Mouse (Mus musculus) liver, embryonic 16.5 days (tissue): ENCODE results near the gene Slit2. TPM values are rescaled to one million over a fixed set of nuclear protein-coding genes. Genes with fewer than 3 reads are reported as not detected.

Experiments used
- ATAC-seq: fragments of 200-750 bp; cut with Nextera tagmentation; 2 replicates; pipeline ENCODE4 v1.8.0; 2017; ENCODE audit warnings: low read depth, mild to moderate bottlenecking, moderate number of reproducible peaks, moderate library complexity
- H3K27ac ChIP-seq: fragments of 300-500 bp; sonication (generic); 2 replicates; pipeline ENCODE4 v1.5.1; 2014; ENCODE audit warnings: mild to moderate bottlenecking, low read length
- H3K27me3 ChIP-seq: fragments of 300-500 bp; sonication (generic); 2 replicates; pipeline ENCODE4 v1.6.1; 2014; ENCODE audit warnings: low read depth, low read length, mixed read lengths; ENCODE audit not compliant: control insufficient read depth, insufficient read depth
- H3K36me3 ChIP-seq: fragments of 300-500 bp; sonication (generic); 2 replicates; pipeline ENCODE4 v1.6.1; 2014; ENCODE audit warnings: mild to moderate bottlenecking; ENCODE audit not compliant: control insufficient read depth, insufficient read depth
- H3K4me1 ChIP-seq: fragments of 300-500 bp; sonication (generic); 2 replicates; pipeline ENCODE4 v1.6.1; 2014; ENCODE audit warnings: low read depth, low read length, mixed read lengths; ENCODE audit not compliant: control insufficient read depth
- H3K4me2 ChIP-seq: fragments of 300-500 bp; sonication (generic); 2 replicates; pipeline ENCODE4 v1.6.1; 2014; ENCODE audit warnings: low read depth, low read length, mixed read lengths
- H3K4me3 ChIP-seq: fragments of 300-500 bp; sonication (generic); 2 replicates; pipeline ENCODE4 v1.5.1; 2014; ENCODE audit warnings: low read depth, mild to moderate bottlenecking, low read length
- H3K9ac ChIP-seq: fragments of 300-500 bp; sonication (generic); 2 replicates; pipeline ENCODE4 v1.6.1; 2014; ENCODE audit warnings: low read depth, low read length
- H3K9me3 ChIP-seq: fragments of 300-500 bp; sonication (generic); replicated peaks from 2 replicates; pipeline ENCODE4 v1.6.1; 2016; ENCODE audit warnings: low read length; ENCODE audit not compliant: control insufficient read depth
- WGBS: fragments of 180-500 bp; shearing (Covaris S2); extraction: QIAGEN DNeasy Blood & Tissue Kit; methylation state at CpG from one replicate; pipeline ENCODE4 v1.1.7; 2014; ENCODE audit not compliant: insufficient replicate concordance; 5-methylcytosine and 5-hydroxymethylcytosine counted together
- polyA plus RNA-seq: library from polyadenylated mRNA; unstranded; fragments of >200 nt; fragmentation: Nextera tagmentation; extraction: Ambion mirVana; gene quantifications from 2 replicates; pipeline ENCODE4 v1.2.1, GENCODE M21; 2015

Gene Slit2
- polyA plus RNA-seq, 1 experiment from 2014 or later, result 0.47 TPM

- Histone ChIP-seq H3K9ac (no peak overlapping the region), H3K4me1 (no peaks in the 10 kb centered on the region), H3K27me3 (no peaks in the 10 kb centered on the region), H3K4me3 (no peak overlapping the region), H3K4me2 (no peak overlapping the region), H3K36me3 (no peaks in the 10 kb centered on the region), H3K9me3 (no peaks in the 10 kb centered on the region), H3K27ac (no peak overlapping the region)
- no peak for ATAC-seq
- WGBS, result 37% methylated on average over 2 of the region's 2 CpGs
Observed at GRCm38 (mm10) chr5:48330817-48331216, 347.9 kb downstream of the Slit2 start.

GRCm38 (mm10) chr5:48331441-48331840 lies 348.5 kb downstream of the Slit2 start:
- Histone ChIP-seq H3K4me1 (no peaks in the 10 kb centered on the region), H3K4me3 (no peak overlapping the region), H3K9me3 (no peaks in the 10 kb centered on the region), H3K27ac (no peak overlapping the region), H3K9ac (no peak overlapping the region), H3K27me3 (no peaks in the 10 kb centered on the region), H3K36me3 (no peaks in the 10 kb centered on the region), H3K4me2 (no peak overlapping the region)
- ATAC-seq, result peak; percentile 19; the same call in 1 of the 2 replicates
- 16% methylated on average over 5 of the region's 5 CpGs for WGBS

- Histone ChIP-seq H3K9ac (no peak overlapping the region), H3K36me3 (no peaks in the 10 kb centered on the region), H3K27ac (no peak overlapping the region), H3K4me3 (no peak overlapping the region), H3K9me3 (no peaks in the 10 kb centered on the region), H3K27me3 (no peaks in the 10 kb centered on the region), H3K4me1 (no peaks in the 10 kb centered on the region), H3K4me2 (no peak overlapping the region)
- no peak for ATAC-seq
- 74% methylated on average over 3 of the region's 3 CpGs for WGBS
Observed at GRCm38 (mm10) chr5:48333407-48333806, 350.5 kb downstream of the Slit2 start.

GRCm38 (mm10) chr5:48333884-48334513 lies 351.1 kb downstream of the Slit2 start:
- H3K27ac ChIP-seq, result no peak overlapping the region
- H3K4me2 ChIP-seq, result no peak overlapping the region
- H3K4me1 ChIP-seq, result no peaks in the 10 kb centered on the region
- no peak overlapping the region for H3K9ac ChIP-seq
- H3K27me3 ChIP-seq, result no peaks in the 10 kb centered on the region
- WGBS, result 48% methylated on average over 9 of the region's 9 CpGs
- H3K9me3 ChIP-seq, result no peaks in the 10 kb centered on the region
- ATAC-seq, result no peak
- no peaks in the 10 kb centered on the region for H3K36me3 ChIP-seq
- no peak overlapping the region for H3K4me3 ChIP-seq

- Histone ChIP-seq H3K27ac (no peak overlapping the region), H3K9ac (no peak overlapping the region), H3K4me1 (no peaks in the 10 kb centered on the region), H3K27me3 (no peaks in the 10 kb centered on the region), H3K4me2 (no peak overlapping the region), H3K4me3 (no peak overlapping the region), H3K9me3 (no peaks in the 10 kb centered on the region), H3K36me3 (no peaks in the 10 kb centered on the region)
- no peak for ATAC-seq
- 51% methylated on average over 7 of the region's 7 CpGs for WGBS
Observed at GRCm38 (mm10) chr5:48340808-48341433, 358.0 kb downstream of the Slit2 start.

- no peak for ATAC-seq
- H3K36me3 ChIP-seq, result no peaks in the 10 kb centered on the region
- no peaks in the 10 kb centered on the region for H3K27me3 ChIP-seq
- no peaks in the 10 kb centered on the region for H3K4me1 ChIP-seq
- H3K9ac ChIP-seq, result no peak overlapping the region
- no peak overlapping the region for H3K27ac ChIP-seq
- H3K9me3 ChIP-seq, result no peaks in the 10 kb centered on the region
- WGBS, result 31% methylated on average over 5 of the region's 5 CpGs
- no peak overlapping the region for H3K4me2 ChIP-seq
- no peak overlapping the region for H3K4me3 ChIP-seq
Observed at GRCm38 (mm10) chr5:48345095-48345982, 362.4 kb downstream of the Slit2 start.

GRCm38 (mm10) chr5:48345983-48346648 lies 363.2 kb downstream of the Slit2 start:
- no peak for ATAC-seq
- H3K9ac ChIP-seq, result no peak overlapping the region
- H3K4me2 ChIP-seq, result no peak overlapping the region
- no peaks in the 10 kb centered on the region for H3K4me1 ChIP-seq
- WGBS, result 74% methylated on average over 2 of the region's 2 CpGs
- H3K27ac ChIP-seq, result no peak overlapping the region
- H3K27me3 ChIP-seq, result no peaks in the 10 kb centered on the region
- H3K4me3 ChIP-seq, result no peak overlapping the region
- H3K36me3 ChIP-seq, result no peaks in the 10 kb centered on the region
- no peaks in the 10 kb centered on the region for H3K9me3 ChIP-seq

- ATAC-seq, result no peak
- Histone ChIP-seq H3K27me3 (no peaks in the 10 kb centered on the region), H3K36me3 (no peaks in the 10 kb centered on the region), H3K4me1 (no peaks in the 10 kb centered on the region), H3K27ac (no peak overlapping the region), H3K4me2 (no peak overlapping the region), H3K9ac (no peak overlapping the region), H3K9me3 (no peaks in the 10 kb centered on the region), H3K4me3 (no peak overlapping the region)
- WGBS, result 54% methylated on average over 1 of the region's 1 CpGs
Observed at GRCm38 (mm10) chr5:48349309-48349708, 366.4 kb downstream of the Slit2 start.
